Mouse (Mus musculus) bone marrow, adult 2 months (tissue): ENCODE measurements around the gene Olfr569.

Experiments used
- CTCF ChIP-seq: fragments of 200-500 bp; IDR thresholded peaks from 2 replicates; pipeline ENCODE4 v1.5.1; 2011; ENCODE audit warnings: low read length, control low read depth; ENCODE audit not compliant: control insufficient read depth, insufficient read depth
- POLR2A ChIP-seq: fragments of 200-500 bp; IDR thresholded peaks from 2 replicates; pipeline ENCODE4 v1.6.1; 2011; ENCODE audit warnings: low read depth, mild to moderate bottlenecking, control low read depth, low read length, borderline replicate concordance; ENCODE audit not compliant: control insufficient read depth

DNA sequence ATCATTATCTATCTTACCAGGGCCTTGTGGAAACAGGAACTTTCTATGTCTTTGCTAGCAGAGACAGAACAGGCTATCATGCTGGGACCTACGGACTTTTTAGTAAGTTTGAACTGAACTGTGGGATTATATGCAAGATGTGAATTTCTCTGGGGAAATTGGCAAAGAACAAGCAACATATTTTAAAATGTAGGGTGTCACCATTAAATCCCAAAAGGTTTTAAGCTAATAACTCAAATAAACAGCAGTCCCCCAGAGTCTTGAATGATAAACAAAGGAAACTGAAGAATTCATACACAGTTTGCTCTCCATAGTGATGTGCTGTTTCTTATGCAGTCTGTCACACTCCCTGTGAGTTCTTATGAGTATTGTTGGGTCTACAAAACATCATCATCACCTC, 32.0 kb downstream of the Olfr569 start, which contains the start of gene Olfr566:
- TF ChIP-seq CTCF, result no peak
- no peak for TF ChIP-seq POLR2A
